Mouse (Mus musculus) retina, embryonic 14.5 days (tissue): ENCODE data around the gene Asz1.

ENCODE experiments used
- DNase-seq: peaks from one replicate; pipeline ENCODE4 v3.0.0-alpha.2; 2015; ENCODE audit warnings: low spot score

The Asz1 gene

GRCm38 (mm10) chr6:18007356-18007755 lies 101.5 kb downstream of the Asz1 start:
- DNase-seq: no peak

GRCm38 (mm10) chr6:18002065-18002464 lies 106.8 kb downstream of the Asz1 start:
- no peak for DNase-seq
